Mouse (Mus musculus) macrophage (primary cell): ENCODE data around the gene Iscu. TPM values are rescaled to one million over a fixed set of nuclear protein-coding genes. Genes with fewer than 3 reads are reported as not detected.

ENCODE experiments used
- polyA plus RNA-seq: library from polyadenylated mRNA; stranded (reverse); fragments of 250-400 nt; gene quantifications from 3 replicates; pipeline ENCODE4 v1.2.4, GENCODE M21; 2018; ENCODE audit warnings: inconsistent platforms

The Iscu gene
- polyA plus RNA-seq, 1 experiment from 2014 or later: 106 TPM

Other genes with a start within 250 kb of the Iscu start
- 26.6 to 82.0 TPM (median 61.8 TPM) in 3 replicates for gene Cmklr1, start 122.3 kb upstream of the Iscu start, polyA plus RNA-seq
- not detected in 3 replicates for gene 1700069L16Rik, start 48.0 kb upstream of the Iscu start, polyA plus RNA-seq
- 5.1 to 5.8 TPM (median 5.5 TPM) in 3 replicates for gene Ficd, start 36.9 kb upstream of the Iscu start, polyA plus RNA-seq
- gene Sart3, start 238 bp upstream of the Iscu start, polyA plus RNA-seq: 19.3 to 20.3 TPM (median 20.2 TPM) in 3 replicates
- gene Tmem119, start 27.8 kb downstream of the Iscu start, polyA plus RNA-seq: 0.27 to 1.2 TPM in 2 of 3 replicates, not detected in the other
- gene Selplg, start 59.9 kb downstream of the Iscu start, polyA plus RNA-seq: 139 to 375 TPM (median 273 TPM) in 3 replicates
- 171 to 329 TPM (median 266 TPM) in 3 replicates for gene Coro1c, start 136.0 kb downstream of the Iscu start, polyA plus RNA-seq
- gene Ssh1, start 221.1 kb downstream of the Iscu start, polyA plus RNA-seq: 8.9 to 10.3 TPM (median 10.0 TPM) in 3 replicates
- gene Dao, start 231.0 kb downstream of the Iscu start, polyA plus RNA-seq: not detected in 3 replicates